Mouse (Mus musculus) kidney, postnatal 0 days (tissue): ENCODE measurements around the gene 1810043G02Rik. TPM values are rescaled to one million over a fixed set of nuclear protein-coding genes. Genes with fewer than 3 reads are reported as not detected.

Experiments
- ATAC-seq: fragments of 200-750 bp; cut with Nextera tagmentation; replicated peaks from 2 replicates; pipeline ENCODE4 v1.8.0; 2017; ENCODE audit warnings: low read depth, moderate number of reproducible peaks, moderate TSS enrichment, moderate library complexity; ENCODE audit not compliant: low FRiP score
- DNase-seq: peaks from one replicate; pipeline ENCODE4 v3.0.0-alpha.2; 2016; ENCODE audit warnings: low spot score
- H3K27ac ChIP-seq: fragments of 300-500 bp; sonication (generic); 2 replicates; pipeline ENCODE4 v1.5.1; 2014; ENCODE audit warnings: mild to moderate bottlenecking
- H3K27me3 ChIP-seq: fragments of 300-500 bp; sonication (generic); 2 replicates; pipeline ENCODE4 v1.6.1; 2014; ENCODE audit warnings: low read length, mixed read lengths; ENCODE audit not compliant: insufficient read depth
- H3K36me3 ChIP-seq: fragments of 300-500 bp; sonication (generic); 2 replicates; pipeline ENCODE4 v1.6.1; 2014; ENCODE audit warnings: low read length, mixed read lengths; ENCODE audit not compliant: insufficient read depth
- H3K4me1 ChIP-seq: fragments of 300-500 bp; sonication (generic); replicated peaks from 2 replicates; pipeline ENCODE4 v1.6.1; 2014; ENCODE audit warnings: antibody characterized with exemption, low read length, mixed read lengths; ENCODE audit not compliant: insufficient read depth
- H3K4me2 ChIP-seq: fragments of 300-500 bp; sonication (generic); 2 replicates; pipeline ENCODE4 v1.6.1; 2014; ENCODE audit warnings: mild to moderate bottlenecking, low read length, moderate library complexity, mixed read lengths
- H3K4me3 ChIP-seq: fragments of 300-500 bp; sonication (generic); replicated peaks from 2 replicates; pipeline ENCODE4 v1.5.1; 2014; ENCODE audit warnings: low read depth, low read length
- H3K9ac ChIP-seq: fragments of 300-500 bp; sonication (generic); 2 replicates; pipeline ENCODE4 v1.6.1; 2014; ENCODE audit warnings: low read depth, low read length
- H3K9me3 ChIP-seq: fragments of 300-500 bp; sonication (generic); replicated peaks from 2 replicates; pipeline ENCODE4 v1.6.1; 2016; ENCODE audit warnings: low read length, inconsistent platforms, mixed read lengths
- CTCF ChIP-seq: IDR thresholded peaks from 2 replicates; pipeline ENCODE4 v1.5.1; 2016; ENCODE audit warnings: antibody characterized with exemption, low read depth, mild to moderate bottlenecking, moderate library complexity
- WGBS: fragments of 180-500 bp; shearing (Covaris S2); extraction: QIAGEN DNeasy Blood & Tissue Kit; methylation state at CpG from one replicate; pipeline ENCODE4 v1.1.7; 2014; 5-methylcytosine and 5-hydroxymethylcytosine counted together
- polyA plus RNA-seq: library from polyadenylated mRNA; unstranded; fragments of >200 nt; fragmentation: Nextera tagmentation; extraction: Ambion mirVana; gene quantifications from 2 replicates; pipeline ENCODE4 v1.2.1, GENCODE M21; 2015

The 1810043G02Rik gene
- polyA plus RNA-seq, 1 experiment from 2014 or later = 29.8 TPM

DNA sequence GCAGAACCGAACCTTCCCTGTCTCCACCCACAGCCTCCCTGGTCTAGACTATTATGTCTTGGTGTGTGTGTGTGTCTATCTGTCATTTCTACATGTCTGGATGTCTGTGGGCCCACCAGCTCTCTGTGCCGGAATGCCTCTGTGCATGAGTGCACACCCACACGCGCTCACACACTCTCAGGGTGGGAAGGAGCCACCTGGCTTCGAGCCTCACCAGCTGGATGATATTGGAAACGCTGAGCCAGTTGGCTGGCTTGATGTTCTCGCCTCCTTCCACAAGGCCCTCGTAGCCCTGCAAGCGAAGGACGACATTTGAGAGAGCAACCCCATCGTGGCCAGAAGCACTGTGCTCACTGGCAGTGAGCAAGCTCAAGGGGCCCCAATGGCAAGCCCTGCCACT, 23.5 kb downstream of the 1810043G02Rik start:
- Histone ChIP-seq H3K36me3 (peaks cover 63% of the 10 kb centered on the region), H3K4me3 (no peak overlapping the region)
- ATAC-seq = no peak

DNA sequence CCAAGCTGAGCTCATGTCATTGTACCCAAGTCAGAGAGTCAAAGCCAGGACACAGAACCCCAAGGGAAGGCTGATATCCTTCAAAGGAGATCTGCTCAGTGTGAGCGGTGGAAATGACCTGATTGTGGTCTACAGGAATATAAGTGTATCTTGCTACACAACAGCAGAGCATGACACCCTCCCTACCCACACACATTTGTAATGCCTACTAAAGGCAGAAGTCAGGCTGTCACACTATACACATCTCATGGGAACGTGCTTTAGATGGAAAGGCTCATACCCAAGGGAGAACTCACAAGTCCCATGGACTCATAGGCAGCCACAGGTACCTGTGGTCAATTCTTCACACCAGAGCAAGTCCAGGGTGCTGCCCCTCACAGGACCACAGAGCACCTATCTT, 24.0 kb downstream of the 1810043G02Rik start:
- TF ChIP-seq CTCF = no peak
- no peak overlapping the region for H3K4me3 ChIP-seq

More for the DNA sequence above, 23.5 kb downstream of the 1810043G02Rik start:
- no peaks in the 10 kb centered on the region for H3K27me3 ChIP-seq
- peaks cover 12% of the 10 kb centered on the region for H3K4me1 ChIP-seq
- no peak for TF ChIP-seq CTCF
- no peaks in the 10 kb centered on the region for H3K9me3 ChIP-seq
- no peak overlapping the region for H3K9ac ChIP-seq
- 61% methylated on average over 11 of the region's 11 CpGs for WGBS
- H3K27ac ChIP-seq = no peak overlapping the region
- DNase-seq = no peak
- no peak overlapping the region for H3K4me2 ChIP-seq

DNA sequence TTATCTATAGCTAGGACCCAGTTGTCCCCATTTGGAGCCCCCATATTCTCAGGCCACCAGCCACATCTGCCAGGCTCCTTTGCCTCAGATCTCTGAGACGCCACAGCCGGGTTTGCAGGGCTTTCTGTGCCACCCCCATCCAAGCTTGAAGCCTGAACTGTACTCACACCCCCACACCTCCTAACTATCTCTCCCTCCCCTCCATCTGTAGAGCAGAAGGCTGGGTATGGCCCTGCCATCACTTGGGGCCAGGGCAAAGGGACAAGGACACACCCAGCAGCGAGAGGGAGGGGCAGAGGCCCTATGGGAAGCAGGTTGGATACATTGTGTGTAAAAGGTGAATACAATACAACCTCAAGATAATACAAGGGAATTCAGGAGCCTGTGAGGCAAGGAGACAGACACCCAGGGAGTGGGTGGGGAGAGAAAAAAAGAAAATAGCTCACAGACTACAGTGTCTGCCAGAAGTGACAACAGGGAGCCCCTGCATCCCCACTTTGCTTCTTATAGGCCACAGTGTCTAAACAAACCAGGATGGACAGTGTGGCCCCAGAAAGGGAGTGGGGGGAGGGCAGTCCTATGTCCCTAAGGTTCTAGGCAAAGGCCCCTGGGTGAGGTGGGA, 26.3 kb downstream of the 1810043G02Rik start:
- DNase-seq (no peak), ATAC-seq (no peak)
- 88% methylated on average over 3 of the region's 3 CpGs for WGBS
- H3K4me2 ChIP-seq = no peak overlapping the region
- TF ChIP-seq CTCF = no peak
- peaks cover 39% of the 10 kb centered on the region for H3K36me3 ChIP-seq
- no peaks in the 10 kb centered on the region for H3K27me3 ChIP-seq
- H3K4me1 ChIP-seq = peaks cover 29% of the 10 kb centered on the region
- no peak overlapping the region for H3K4me3 ChIP-seq
- no peak overlapping the region for H3K27ac ChIP-seq
- H3K9me3 ChIP-seq = no peaks in the 10 kb centered on the region
- H3K9ac ChIP-seq = no peak overlapping the region

More for the DNA sequence above, 24.0 kb downstream of the 1810043G02Rik start:
- no peak for DNase-seq
- Histone ChIP-seq H3K4me1 (peaks cover 17% of the 10 kb centered on the region), H3K27me3 (no peaks in the 10 kb centered on the region), H3K27ac (no peak overlapping the region), H3K9ac (no peak overlapping the region), H3K9me3 (no peaks in the 10 kb centered on the region), H3K4me2 (no peak overlapping the region), H3K36me3 (peaks cover 60% of the 10 kb centered on the region)
- no peak for ATAC-seq
- WGBS = 89% methylated on average over 2 of the region's 2 CpGs

DNA sequence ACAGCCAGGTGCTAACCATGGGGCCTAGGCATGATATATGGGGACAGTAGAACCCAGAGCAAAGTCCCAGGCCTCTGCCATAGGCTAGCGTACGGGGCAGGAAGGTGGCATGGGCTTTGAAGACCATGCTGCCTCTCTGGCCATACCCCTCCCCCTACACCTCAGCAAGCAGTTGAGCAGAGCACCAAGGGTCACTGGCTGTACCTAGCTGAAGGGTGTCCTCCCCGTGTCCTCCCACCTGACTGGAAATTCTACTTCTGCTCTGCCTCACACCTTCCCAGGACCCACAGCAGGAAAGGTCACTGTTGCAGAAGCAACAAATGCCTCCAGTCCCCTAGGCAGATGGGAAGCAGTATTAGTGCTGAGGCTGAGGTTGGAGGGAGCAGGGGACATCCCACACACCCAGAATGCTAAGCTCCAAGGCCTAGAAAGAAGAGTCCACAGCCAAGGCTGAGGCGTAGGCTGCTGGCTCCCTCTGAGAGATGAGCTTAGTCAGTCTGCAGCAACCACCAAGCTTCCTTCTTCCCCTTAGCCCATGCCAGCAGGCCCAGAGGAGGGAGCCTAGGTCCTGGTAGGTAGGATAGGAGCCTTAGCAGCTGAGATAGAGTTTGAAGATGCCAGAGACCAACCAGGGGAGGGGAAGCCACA, 27.6 kb downstream of the 1810043G02Rik start:
- Histone ChIP-seq H3K9ac (0 out of 2 replicates have a peak overlapping the region, but pooled peaks have one; percentile 13), H3K36me3 (peaks cover 26% of the 10 kb centered on the region), H3K4me1 (peaks cover 29% of the 10 kb centered on the region), H3K27ac (peak overlapping the region; percentile 54; the same call in 1 of the 2 replicates), H3K4me3 (no peak overlapping the region), H3K4me2 (no peak overlapping the region), H3K9me3 (no peaks in the 10 kb centered on the region), H3K27me3 (no peaks in the 10 kb centered on the region)
- DNase-seq = no peak
- no peak for TF ChIP-seq CTCF
- 0 out of 2 replicates have a peak, but pooled peaks have one; percentile 18 for ATAC-seq
- 72% methylated on average over 4 of the region's 4 CpGs for WGBS

DNA sequence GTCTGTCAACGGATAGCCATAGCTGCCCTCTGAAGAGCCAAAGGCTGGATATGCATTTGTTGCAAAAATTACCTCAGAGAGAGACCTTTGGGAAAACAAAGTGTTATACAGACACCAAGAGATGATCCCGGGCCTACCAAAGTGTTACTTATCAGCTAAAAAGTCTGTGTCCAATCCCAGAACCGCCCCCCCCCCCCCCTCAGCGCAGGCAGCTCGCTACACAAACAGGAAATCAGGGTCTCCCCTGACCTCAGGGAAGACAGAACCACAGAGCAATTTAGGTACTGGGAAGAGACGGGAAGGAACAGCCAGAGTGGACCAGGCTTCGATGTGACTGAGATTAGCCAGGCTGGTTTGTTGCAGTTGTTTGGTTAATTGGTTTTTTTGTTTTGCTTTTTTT, 28.9 kb downstream of the 1810043G02Rik start:
- ATAC-seq (no peak), DNase-seq (no peak)
- Histone ChIP-seq H3K27ac (0 out of 2 replicates have a peak overlapping the region, but pooled peaks have one; percentile 31), H3K27me3 (no peaks in the 10 kb centered on the region), H3K36me3 (peaks cover 16% of the 10 kb centered on the region), H3K4me1 (peaks cover 29% of the 10 kb centered on the region), H3K4me3 (no peak overlapping the region), H3K4me2 (peak overlapping the region; percentile 79), H3K9me3 (no peaks in the 10 kb centered on the region), H3K9ac (peak overlapping the region; percentile 10; the same call in 1 of the 2 replicates)
- WGBS = 18% methylated on average over 7 of the region's 7 CpGs
- TF ChIP-seq CTCF = no peak

DNA sequence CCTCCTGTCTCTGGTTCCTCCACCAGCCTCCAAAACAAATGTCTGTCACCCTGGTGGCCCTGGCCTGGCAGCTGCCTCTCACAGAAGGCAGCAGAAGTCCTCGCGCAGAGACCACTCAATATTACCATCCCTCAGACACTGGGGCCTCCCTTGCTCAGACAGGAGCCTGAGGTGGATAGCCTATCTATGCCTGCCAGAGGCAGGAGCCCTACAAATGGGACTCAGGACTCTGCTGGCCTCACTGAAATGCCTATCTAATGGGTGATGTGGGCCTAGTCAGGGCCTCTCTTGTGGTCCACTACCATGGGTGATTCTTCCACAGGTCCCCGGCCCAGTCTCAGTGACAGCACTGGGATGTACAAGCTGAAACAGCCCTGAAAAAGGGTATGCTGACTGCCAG, 29.8 kb downstream of the 1810043G02Rik start:
- no peak for DNase-seq
- 69% methylated on average over 3 of the region's 3 CpGs for WGBS
- H3K27me3 ChIP-seq = no peaks in the 10 kb centered on the region
- H3K4me3 ChIP-seq = peak overlapping the region; percentile 66; the same call in 1 of the 2 replicates
- 0 out of 2 replicates have a peak, but pooled peaks cover 6% of the 10 kb centered on the region for H3K36me3 ChIP-seq
- TF ChIP-seq CTCF = no peak
- 0 out of 2 replicates have a peak overlapping the region, but pooled peaks have one; percentile 92 for H3K27ac ChIP-seq
- 0 out of 2 replicates have a peak overlapping the region, but pooled peaks have one; percentile 33 for H3K9ac ChIP-seq
- peaks cover 29% of the 10 kb centered on the region for H3K4me1 ChIP-seq
- no peaks in the 10 kb centered on the region for H3K9me3 ChIP-seq
- no peak for ATAC-seq
- H3K4me2 ChIP-seq = peak overlapping the region; percentile 79
